Mouse (Mus musculus) embryo, embryonic 10.5 days (tissue): ENCODE data around the gene Togaram1.

Source experiments
- DNase-seq: peaks from one replicate; pipeline ENCODE4 v3.0.0-alpha.2; 2015; ENCODE audit warnings: low spot score

The Togaram1 gene

DNA sequence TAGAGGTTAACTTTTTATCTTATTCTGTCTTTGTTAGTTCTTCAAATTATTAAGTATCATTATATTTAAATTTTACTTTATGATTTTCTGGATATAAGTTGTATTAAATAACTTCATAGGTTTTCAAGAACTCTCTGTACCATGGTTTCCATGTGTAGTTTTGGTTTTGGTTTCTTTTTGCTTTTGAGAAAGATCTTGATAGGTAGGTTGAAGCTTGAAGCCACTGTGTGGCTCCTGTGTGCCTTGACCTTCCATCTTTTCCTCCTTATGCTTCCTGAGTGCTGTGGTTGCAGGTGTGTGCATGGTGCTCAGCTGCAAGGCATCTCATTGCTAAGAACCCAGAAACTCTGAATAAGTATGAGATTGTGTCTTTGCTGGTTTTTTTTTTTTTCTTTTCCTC, 83.2 kb downstream of the Togaram1 start:
- no peak for DNase-seq

GRCm38 (mm10) chr12:65058203-65058602, 92.6 kb downstream of the Togaram1 start:
- no peak for DNase-seq

- DNase-seq: no peak
These were observed 95.5 kb downstream of the Togaram1 start for GRCm38 (mm10) chr12:65061082-65061481.

- DNase-seq: no peak
These were observed 99.6 kb downstream of the Togaram1 start for GRCm38 (mm10) chr12:65065241-65065640.

GRCm38 (mm10) chr12:65066234-65066633, 100.6 kb downstream of the Togaram1 start:
- no peak for DNase-seq

GRCm38 (mm10) chr12:65068409-65068808, 102.8 kb downstream of the Togaram1 start:
- DNase-seq: no peak
